Mouse (Mus musculus) gastrocnemius, adult 8-10 months (tissue): ENCODE measurements at regions not wholly inside any gene's neighbourhood (a gene's known extent, or its start where the extent isn't known, plus 50 kb on each side); places are given as distances from the start of the nearest gene placed in this dataset.
A peak's percentile ranks its signal among the peaks of the same experiment; 100 is the strongest.

Experiments
- DNase-seq, 2 experiments: peaks; one replicate each; pipeline ENCODE4 v3.0.0; 2022; ENCODE audit warnings: low spot score in 2 of 2

GRCm38 (mm10) chr16:93079660-93080390 lies 253.9 kb upstream of the Runx1 start:
- peak; percentile 19 to 41 for DNase-seq

- DNase-seq: no peak
These were observed 253.0 kb upstream of the Runx1 start for GRCm38 (mm10) chr16:93078909-93079308.

- no peak for DNase-seq
These were observed 249.5 kb upstream of the Runx1 start for GRCm38 (mm10) chr16:93075488-93075887.

- DNase-seq: peak; percentile 50 to 62
These were observed 246.2 kb upstream of the Runx1 start for GRCm38 (mm10) chr16:93072156-93072555.

- no peak for DNase-seq
These were observed 245.8 kb upstream of the Runx1 start for GRCm38 (mm10) chr16:93071726-93072125.

- DNase-seq: no peak
These were observed 240.9 kb upstream of the Runx1 start for GRCm38 (mm10) chr16:93066821-93067220.

- no peak for DNase-seq
These were observed 235.7 kb upstream of the Runx1 start for GRCm38 (mm10) chr16:93061475-93062179.

- no peak for DNase-seq
These were observed 230.3 kb upstream of the Runx1 start for GRCm38 (mm10) chr16:93056295-93056694.

- DNase-seq: no peak
These were observed 229.6 kb upstream of the Runx1 start for GRCm38 (mm10) chr16:93055545-93055944.

- no peak for DNase-seq
These were observed 225.3 kb upstream of the Runx1 start for GRCm38 (mm10) chr16:93051233-93051632.

- no peak for DNase-seq
These were observed 222.5 kb upstream of the Runx1 start for GRCm38 (mm10) chr16:93048418-93048932.

GRCm38 (mm10) chr16:93047594-93047993 lies 221.6 kb upstream of the Runx1 start:
- DNase-seq: no peak

- no peak for DNase-seq
These were observed 220.3 kb upstream of the Runx1 start for GRCm38 (mm10) chr16:93046221-93046620.

GRCm38 (mm10) chr16:93043355-93043754 lies 217.4 kb upstream of the Runx1 start:
- no peak for DNase-seq

- DNase-seq: no peak
These were observed 217.0 kb upstream of the Runx1 start for GRCm38 (mm10) chr16:93042941-93043340.

GRCm38 (mm10) chr16:93042491-93042890 lies 216.5 kb upstream of the Runx1 start:
- DNase-seq: no peak

- DNase-seq: no peak
These were observed 215.9 kb upstream of the Runx1 start for GRCm38 (mm10) chr16:93041887-93042286.

GRCm38 (mm10) chr16:93041399-93041798 lies 215.4 kb upstream of the Runx1 start:
- DNase-seq: no peak

GRCm38 (mm10) chr16:93035626-93036025 lies 209.7 kb upstream of the Runx1 start:
- DNase-seq: no peak

GRCm38 (mm10) chr16:93033943-93034342 lies 208.0 kb upstream of the Runx1 start:
- DNase-seq: no peak

GRCm38 (mm10) chr16:93031624-93032023 lies 205.7 kb upstream of the Runx1 start:
- no peak for DNase-seq

GRCm38 (mm10) chr16:93028640-93029039 lies 202.7 kb upstream of the Runx1 start:
- DNase-seq: no peak

GRCm38 (mm10) chr16:93028016-93028415 lies 202.1 kb upstream of the Runx1 start:
- no peak for DNase-seq
